Mouse (Mus musculus) cerebellum, adult (tissue): ENCODE results near the gene Gan.

Source experiments
- ATAC-seq: cut with Nextera tagmentation; 2 replicates; pipeline ENCODE4 v1.9.2; 2017; ENCODE audit warnings: mild to moderate bottlenecking, moderate library complexity, mixed read lengths; ENCODE audit not compliant: insufficient number of reproducible peaks, low FRiP score, low TSS enrichment

Gan gene

DNA sequence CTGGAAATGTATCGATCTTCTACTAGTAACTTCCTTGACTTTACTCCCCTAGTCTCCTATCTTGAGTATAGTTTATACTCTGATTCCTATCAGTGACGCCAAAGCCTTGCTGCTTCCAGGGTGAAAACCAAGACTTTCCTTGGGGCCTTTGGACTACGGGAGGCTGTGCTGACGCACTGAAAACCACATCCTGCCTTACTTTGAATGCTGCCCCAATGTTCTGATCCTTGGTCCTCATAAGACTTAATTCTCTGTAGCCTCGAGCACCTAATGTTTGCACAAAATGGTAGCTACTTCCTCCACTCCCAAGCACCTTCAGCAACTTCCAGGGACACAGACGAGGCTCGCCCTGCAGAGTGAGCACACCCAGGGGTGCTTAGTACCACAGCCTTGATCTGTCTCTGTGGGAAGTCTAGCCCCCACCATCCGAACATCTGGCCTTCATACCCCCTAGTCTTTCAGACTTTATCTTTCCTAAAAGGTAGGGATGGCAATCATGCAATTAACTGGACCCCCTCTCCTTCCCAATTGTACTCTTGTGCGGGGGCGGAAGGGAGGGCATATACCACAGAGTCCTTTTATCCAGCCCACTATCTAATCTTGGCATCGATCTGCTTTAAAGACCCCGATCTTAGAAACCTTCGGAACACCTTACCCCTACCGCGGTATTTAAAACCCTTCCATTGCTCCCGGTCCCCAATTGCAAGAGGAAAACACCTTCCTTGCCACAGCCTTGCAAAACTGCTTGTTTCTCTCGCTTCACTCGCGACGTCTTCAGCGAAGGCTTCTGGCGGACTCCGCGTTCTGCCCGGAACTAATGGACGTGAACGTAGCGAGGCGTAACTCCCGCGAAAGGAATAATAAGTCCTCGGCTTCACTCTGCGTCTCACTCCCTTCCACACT is 818 bp upstream of the Gan start:
- 0 out of 2 replicates have a peak, but pooled peaks have one; percentile 2 for ATAC-seq

DNA sequence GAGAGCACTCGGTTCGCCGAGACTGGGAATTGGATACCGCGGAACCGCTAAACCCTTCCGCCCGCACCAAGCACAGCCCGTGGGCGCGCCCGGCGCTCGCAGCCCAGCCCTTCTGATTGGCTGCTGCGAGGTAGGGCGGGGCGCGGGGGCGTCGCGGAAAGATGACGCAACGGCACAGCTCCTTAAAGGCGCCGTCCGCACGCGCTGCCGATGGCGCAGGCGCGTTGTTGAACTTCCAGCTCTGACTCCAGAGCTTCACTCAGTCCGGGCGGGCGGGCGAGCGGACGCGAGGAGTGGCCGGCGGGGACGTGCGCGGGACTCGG is 205 bp upstream of the Gan start:
- peak; percentile 91 for ATAC-seq

DNA sequence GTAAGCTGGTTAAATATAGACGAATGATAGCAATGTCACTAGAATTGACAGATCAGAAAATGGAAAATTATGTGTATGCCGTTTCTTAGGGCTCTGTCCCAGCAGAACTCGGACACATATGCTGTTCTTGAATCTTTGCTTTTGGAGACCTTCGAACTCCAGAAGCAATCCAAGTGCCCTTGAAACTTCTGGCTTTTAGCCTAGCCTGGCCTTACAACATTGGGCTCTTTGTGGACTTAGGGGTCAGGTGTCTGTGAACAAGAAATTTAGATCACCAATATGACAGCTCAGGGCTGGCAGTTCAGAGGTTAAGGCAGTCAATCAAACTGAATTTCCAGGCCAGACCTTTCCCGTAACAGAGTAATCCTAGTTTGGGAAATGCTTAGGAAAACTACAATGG is 1.1 kb downstream of the Gan start:
- no peak for ATAC-seq

DNA sequence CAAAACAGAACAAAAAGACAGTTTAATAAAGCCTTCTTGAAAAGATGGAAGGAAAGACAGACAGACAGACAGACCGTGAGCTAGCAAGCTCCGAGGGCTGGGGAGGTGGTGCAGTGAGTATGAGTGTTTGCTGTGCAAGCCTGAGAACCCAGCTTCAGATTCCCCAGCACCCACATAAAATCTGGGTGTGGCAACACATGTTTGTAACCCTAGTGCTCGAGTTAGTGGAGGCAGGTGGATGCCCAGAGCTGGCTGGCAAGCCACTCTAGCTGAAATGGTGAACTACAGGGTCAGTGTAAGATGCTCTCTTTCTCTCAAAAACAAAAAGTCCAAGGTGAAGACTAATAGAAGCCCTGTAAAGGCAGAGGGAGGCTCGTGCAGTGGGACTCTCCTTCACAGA is 7.0 kb downstream of the Gan start:
- ATAC-seq = no peak

DNA sequence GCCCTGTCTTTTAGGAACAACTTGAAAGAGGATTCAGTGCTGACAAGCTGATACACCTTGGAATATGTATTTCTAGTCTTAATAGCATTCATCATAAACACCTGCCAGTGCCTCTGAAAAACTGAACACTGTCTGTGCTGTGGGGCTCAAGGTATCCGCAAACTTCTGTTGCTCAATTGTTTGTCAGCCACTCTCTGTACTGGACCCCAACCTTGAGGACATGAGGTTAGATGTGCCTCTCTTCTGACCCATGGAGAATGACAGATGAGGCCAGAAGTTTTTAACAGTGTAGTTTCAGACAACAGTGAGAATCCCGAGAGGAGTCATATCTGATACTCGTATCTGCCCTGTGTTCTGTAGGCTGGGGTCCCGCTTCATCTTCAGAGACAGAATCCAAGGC is 7.6 kb downstream of the Gan start:
- no peak for ATAC-seq

DNA sequence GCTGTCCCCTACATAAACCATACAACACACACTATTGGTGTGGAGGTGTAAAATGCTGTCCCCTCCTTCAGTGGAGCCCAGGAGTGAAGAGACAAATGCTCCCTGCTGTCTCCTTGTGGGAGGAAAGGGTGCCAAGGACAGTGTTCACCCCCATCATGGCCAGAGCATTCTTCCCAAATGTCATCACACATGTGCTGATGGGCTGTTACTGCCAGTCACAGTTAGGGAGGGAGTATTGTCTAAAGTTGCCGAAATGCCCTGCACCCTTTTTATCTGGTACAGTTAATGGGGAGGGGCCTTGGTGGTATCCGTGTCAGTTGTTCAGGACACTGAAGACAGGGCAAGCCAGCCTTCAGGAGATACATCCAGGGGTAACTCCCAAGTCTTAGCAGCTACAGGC is 8.6 kb downstream of the Gan start:
- no peak for ATAC-seq

DNA sequence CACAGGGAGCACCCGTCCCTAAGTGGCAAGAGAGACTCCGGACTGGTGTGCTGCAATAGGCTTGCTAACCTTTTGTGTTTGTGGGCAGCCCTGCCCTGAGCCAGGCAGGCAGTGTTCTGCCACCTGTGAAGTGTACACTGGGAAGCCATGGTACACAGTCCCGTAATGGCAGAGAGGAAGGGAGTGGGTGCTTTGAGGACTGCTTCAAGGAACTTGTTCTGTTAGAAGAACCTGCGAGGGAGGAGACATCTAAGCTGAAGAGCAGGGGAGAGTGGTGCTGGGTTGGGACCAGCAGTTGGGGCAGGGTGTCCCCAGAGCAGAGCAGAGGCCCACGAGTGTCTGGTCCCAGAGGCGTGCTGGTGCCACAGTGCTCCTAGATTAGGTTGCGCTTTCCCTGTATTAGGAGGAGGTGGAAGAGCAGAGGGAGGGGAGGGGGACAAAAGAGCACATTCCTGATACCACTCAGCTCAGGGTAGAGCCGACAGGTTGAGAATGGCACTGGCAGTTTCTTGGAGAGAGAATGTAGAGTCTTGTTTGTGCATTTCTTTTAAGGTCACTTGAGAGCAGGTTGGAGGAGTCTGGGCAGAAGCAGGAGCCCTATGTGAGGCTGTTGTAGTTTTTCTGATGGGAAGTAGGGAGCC is 9.4 kb downstream of the Gan start:
- no peak for ATAC-seq

DNA sequence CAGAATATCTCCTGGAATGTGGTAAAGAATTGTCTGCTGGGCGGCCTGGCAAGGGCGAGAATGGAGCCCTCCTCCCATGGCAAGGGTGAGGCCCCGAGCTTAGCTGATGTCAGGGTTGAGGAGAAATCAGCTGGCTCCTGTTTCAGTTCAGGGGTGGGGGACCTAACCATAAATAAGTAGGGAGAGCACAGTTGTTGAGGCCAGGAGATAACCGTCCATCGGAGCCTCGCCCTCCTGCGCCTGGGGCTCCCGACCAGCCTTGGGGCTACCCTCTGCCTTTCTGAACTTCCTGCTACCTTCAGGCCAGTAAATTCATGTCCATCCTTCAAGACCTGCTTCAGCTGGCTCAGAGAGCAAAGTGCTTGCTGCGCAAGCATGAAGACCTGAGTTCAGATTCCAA is 10.4 kb downstream of the Gan start:
- no peak for ATAC-seq

DNA sequence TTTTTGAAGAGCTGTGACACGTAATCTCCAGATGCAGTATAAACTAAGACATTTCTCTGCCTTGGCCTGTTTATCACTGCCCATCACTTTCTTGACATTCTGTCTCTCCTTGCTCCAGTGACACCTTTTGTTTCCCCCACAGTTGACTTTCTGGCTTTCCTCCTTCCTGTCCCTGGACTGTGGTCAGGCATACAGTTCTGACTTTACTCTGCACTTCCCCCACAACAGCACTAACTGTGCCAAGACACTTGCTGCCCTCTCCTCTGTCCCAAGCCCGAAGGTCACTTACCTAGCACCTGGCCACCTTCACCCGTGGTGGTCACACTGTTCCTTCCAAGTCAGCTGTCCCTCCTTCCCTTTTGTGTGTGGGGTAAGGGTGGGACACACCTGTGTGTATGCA is 13.9 kb downstream of the Gan start:
- no peak for ATAC-seq

DNA sequence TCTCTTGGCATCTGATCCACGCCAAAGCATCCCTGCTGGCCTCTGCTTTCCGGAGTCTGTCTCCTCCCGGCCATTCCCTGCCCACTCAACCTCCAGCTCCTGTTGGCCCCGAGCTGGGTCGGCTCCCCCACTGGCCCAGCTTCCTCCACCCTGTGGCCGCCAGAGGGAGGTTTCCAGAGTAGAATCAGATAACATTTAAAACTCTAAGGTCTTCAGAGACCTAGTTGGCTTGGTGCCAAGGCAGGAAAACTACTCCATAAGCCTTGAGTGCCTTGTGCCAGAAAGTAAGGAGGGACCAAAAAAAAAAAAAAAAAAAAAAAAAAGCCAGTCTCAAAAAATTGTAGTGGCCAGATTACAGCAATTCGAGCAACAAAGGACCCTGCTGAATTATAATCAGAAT is 15.0 kb downstream of the Gan start:
- 0 out of 2 replicates have a peak, but pooled peaks have one; percentile 41 for ATAC-seq

DNA sequence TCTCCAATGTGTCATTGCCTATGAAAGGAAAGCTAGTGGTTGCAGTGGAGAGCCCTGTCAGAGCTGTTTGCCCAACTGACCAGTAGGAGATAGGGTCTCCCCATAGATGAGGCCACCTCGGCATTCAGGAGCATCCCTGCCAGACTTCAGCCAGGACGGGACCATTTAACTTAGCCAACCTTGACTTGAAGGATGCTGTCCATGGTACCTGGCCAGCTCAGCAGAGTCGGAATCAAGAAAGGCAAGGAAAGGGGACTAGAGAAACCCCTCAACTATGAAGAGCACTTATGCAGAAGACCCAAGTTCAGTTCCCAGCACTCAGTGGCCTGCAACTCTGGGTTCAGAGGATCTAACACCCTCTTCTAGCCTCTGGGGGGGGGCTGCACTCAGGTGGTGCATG is 15.8 kb downstream of the Gan start:
- ATAC-seq = no peak

DNA sequence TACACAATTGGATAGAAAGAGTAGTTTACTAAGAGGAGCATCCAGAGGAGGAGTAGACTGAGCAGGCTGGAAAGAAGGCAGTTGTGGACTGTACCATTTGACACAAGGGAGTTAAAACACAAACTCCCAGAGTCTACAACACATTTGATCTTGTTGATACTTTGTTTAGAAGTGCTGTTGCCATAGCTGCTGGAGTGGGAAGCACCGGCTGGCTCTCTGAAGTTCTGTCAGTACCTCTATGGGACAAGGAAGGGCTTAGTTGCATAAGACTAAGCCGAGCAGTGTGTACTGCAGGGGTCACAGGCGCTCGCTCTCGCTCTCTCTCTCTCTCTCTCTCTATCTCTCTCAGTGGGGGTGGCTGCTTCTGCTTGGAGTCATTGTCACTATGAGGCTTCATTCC is 16.6 kb downstream of the Gan start:
- ATAC-seq = no peak

DNA sequence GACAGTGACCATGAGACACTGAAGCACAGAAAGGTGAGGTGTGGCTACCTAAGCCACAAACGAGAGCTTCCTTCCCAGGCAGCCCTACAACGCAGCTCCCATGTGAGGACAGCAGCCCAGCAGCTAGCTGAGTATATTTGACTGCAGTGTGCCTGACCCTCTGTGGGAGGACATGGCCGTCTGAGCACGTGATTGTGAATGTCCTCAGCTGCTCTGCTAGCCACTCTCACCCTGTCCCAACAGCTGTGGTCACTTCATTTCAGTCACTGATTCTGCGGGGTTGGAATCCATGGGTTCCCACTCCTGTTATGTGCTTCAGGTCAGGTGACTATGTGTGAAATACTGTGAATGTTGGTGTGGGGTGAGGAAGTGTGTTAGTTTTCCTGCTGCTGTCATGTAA is 18.4 kb downstream of the Gan start:
- no peak for ATAC-seq

DNA sequence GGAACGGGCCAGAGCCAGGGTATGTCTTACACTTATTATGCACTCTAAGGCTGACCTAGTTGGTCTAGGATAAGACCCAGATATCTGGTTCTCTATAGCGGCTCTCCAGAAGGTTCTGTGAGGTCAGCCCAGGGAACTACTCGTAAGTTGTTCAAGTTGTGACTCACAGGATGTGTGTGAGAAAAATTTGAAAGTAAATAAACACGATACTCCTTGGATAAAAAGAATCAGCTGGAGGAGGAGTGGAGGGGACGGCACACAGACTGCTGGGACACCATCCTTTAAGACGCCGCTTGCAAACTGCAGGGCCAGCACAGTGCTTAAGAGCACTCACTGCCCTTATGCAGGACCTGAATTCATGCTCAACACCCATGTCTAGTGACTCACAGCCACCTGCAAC is 19.3 kb downstream of the Gan start:
- no peak for ATAC-seq

DNA sequence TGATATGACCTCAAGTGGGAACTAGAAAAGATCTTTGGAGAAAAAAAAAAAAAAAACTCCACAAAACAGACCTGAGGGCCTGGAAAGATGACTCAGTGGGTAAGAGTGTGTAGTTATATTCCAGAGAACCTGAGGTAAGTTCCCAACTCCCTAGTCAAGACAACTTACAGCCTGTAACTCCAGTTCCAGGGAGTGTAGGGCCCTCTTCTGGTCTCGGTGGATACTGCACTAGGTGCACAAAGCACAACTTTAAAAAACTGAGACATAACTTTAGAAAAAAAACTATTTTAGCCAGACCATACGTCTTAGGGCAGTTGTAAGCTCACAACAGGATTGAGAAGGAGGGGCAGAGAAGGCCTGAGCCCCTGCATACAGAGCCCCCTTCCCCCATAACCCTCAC is 20.1 kb downstream of the Gan start:
- ATAC-seq = no peak

DNA sequence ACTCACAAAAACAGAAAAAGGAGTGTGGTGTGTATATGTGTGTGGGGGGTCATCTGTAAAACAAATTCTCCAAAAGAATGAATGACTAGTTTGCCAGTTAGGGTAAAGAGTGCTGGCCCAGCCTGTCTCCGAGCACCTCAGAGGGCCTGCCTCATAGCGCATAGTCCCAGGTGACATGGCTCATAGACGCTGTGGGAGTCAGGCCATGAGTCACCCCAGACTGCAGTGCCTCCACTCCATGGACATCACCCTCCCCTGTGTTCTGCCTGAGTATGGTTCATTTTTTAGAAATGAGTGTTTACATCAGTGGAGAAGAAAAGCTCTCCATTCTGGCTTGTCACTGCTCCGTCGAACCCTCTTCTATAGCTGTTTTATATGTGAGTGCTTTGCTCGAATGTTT is 20.7 kb downstream of the Gan start:
- no peak for ATAC-seq

DNA sequence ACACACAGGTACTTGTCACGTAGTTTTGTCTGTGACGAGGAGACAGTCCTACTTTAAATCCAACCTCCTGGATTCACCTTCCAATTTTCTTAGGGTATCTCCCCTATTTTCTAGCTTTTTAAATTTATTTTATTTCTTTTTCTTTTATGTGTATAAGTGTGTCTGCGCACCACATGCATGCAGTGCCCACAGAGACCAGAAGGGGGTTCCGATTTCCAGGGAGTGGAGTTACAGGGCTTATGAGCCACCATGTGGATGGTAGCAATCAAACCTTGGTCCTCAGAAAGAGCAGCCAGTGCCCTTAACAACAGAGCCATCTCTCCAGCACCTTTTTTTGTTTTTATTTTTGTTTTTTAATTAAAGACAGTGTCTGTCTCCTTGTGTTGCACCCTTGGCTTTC is 24.8 kb downstream of the Gan start:
- no peak for ATAC-seq

DNA sequence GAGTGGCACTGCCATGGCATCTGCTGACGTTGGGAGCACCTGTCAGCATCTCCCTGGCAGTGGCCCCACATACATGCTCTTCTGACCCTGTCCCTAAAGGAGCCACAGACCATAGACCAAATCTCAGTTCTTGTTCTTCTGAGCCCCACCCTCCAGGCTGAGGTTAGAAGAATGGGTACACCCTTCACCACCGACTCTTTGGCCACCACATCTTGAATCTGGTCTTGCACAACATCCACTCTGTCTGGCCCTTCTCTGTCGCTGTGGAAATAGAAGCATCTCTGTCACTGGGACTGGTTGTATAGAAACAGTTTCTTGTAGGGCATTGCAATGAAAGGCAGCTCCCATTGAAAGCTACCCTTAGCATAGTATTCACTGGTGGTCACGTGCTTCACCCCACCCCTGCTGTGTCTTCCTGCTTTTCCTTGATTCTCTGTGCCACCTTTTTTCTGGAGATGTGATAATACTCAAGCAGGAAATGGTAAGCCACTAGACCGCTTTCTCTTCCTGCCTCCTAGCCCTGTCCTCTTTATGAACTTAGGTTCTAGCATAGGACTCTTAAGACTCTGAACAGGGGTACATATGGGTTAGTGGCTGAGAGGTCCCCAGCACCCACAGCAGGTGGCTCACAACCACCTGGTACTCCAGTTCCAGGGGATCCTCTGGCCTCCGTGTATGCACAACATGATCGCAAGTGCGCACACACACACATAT is 25.9 kb downstream of the Gan start:
- no peak for ATAC-seq

DNA sequence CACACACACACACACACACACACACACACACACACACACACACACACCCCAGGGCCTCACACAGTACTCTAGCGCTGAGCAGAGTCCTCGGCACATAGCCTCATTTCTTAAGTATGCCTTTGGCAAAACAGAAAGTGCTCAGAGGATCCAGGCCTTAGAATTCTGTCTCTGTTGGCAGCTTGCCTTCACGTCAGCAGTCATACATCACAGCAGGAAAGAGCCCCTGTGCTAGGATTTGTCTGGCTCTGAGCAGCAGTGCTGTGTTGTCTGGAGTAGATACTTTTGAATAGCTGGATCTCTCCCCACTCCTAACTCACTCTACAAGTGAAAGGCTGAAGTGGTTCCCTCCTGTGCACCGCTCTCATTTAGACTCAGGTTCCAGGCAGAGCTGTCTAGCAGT is 36.4 kb downstream of the Gan start:
- ATAC-seq = no peak

DNA sequence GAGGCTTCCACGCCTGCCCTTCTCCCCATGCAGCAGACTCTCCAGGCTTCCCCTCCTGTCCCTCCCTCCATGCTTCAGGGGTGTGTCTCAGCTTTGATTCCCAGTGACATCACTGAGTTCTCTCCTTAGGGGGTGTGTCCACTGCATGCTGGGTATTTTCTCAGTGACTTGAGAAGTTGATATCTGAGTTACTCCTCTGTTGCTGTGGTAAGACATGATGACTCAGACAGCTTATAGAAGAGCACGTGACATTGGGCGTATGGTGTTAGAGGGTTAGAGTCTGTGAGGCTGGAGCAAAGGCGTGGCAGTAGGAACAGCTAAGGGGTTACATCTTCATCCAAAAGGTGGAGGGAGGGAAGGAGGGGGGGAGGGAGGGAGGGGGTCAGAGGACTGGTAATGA is 38.7 kb downstream of the Gan start:
- ATAC-seq = no peak

DNA sequence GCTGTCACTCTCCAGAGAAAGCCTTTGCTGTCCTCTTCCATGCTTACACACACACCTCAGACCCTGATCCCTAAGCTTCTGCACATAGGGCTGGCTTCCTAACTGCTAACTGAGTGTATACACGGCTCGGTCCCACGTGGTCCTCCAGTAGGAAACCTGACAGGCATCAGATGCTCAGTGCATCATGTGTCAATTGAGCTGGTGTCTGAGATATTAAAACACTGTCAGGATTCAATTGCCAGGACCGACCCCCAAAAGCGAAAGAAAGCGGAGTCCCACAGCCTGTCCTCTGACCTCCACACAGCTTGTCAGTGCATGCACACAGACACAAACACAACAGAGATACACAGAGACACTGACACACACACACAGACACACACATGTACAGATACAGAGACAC is 39.6 kb downstream of the Gan start:
- no peak for ATAC-seq
